Mouse (Mus musculus): ENCODE measurements around the gene Hrasls5.

GRCm38 (mm10) chr19:7617696-7618095 is 5.4 kb downstream of the Hrasls5 start:
- TF ChIP-seq CTCF (IDR thresholded peaks at IDR 0.05; ENCODE audit: borderline replicate concordance, insufficient read depth, low read length): peak; percentile 34; the same call in 1 of the 2 replicates
- no peak for TF ChIP-seq POLR2A (IDR thresholded peaks at IDR 0.05; ENCODE audit: low read depth, low read length)
